Mouse (Mus musculus) kidney, embryonic 14.5 days (tissue): ENCODE measurements around the gene Ddx11. TPM values are rescaled to one million over a fixed set of nuclear protein-coding genes. Genes with fewer than 3 reads are reported as not detected.
"Not testable (repeated sequence)": the region's sequence is repeated elsewhere in the genome, so short reads cannot be mapped to it uniquely, and the experiment has no call there.

Experiments
- ATAC-seq: fragments of 200-750 bp; cut with Nextera tagmentation; 2 replicates; pipeline ENCODE4 v1.8.0; 2017; ENCODE audit warnings: moderate number of reproducible peaks, mild to moderate bottlenecking, moderate TSS enrichment, moderate library complexity; ENCODE audit not compliant: low FRiP score, low TSS enrichment
- H3K27ac ChIP-seq: fragments of 300-500 bp; sonication (generic); 2 replicates; pipeline ENCODE4 v1.5.1; 2014; ENCODE audit warnings: low read depth, mild to moderate bottlenecking, low read length, moderate library complexity, mixed read lengths
- H3K27me3 ChIP-seq: fragments of 300-500 bp; sonication (generic); 2 replicates; pipeline ENCODE4 v1.6.1; 2014; ENCODE audit warnings: mild to moderate bottlenecking, low read length; ENCODE audit not compliant: control insufficient read depth, insufficient read depth
- H3K36me3 ChIP-seq: fragments of 300-500 bp; sonication (generic); 2 replicates; pipeline ENCODE4 v1.6.1; 2014; ENCODE audit warnings: low read length, mixed read lengths; ENCODE audit not compliant: control insufficient read depth, insufficient read depth
- H3K4me1 ChIP-seq: fragments of 300-500 bp; sonication (generic); 2 replicates; pipeline ENCODE4 v1.6.1; 2014; ENCODE audit warnings: low read length, mixed read lengths; ENCODE audit not compliant: control insufficient read depth, insufficient read depth
- H3K4me2 ChIP-seq: fragments of 300-500 bp; sonication (generic); replicated peaks from 2 replicates; pipeline ENCODE4 v1.6.1; 2014; ENCODE audit warnings: low read depth, mild to moderate bottlenecking, low read length
- H3K4me3 ChIP-seq: fragments of 300-500 bp; sonication (generic); 2 replicates; pipeline ENCODE4 v1.5.1; 2014; ENCODE audit warnings: mild to moderate bottlenecking, low read length
- H3K9ac ChIP-seq: fragments of 300-500 bp; sonication (generic); 2 replicates; pipeline ENCODE4 v1.6.1; 2014; ENCODE audit warnings: low read depth, mild to moderate bottlenecking, low read length, moderate library complexity
- H3K9me3 ChIP-seq: fragments of 300-500 bp; sonication (generic); 2 replicates; pipeline ENCODE4 v1.6.1; 2016; ENCODE audit warnings: low read length; ENCODE audit not compliant: control insufficient read depth
- WGBS: fragments of 180-500 bp; shearing (Covaris S2); extraction: QIAGEN DNeasy Blood & Tissue Kit; methylation state at CpG from one replicate; pipeline ENCODE4 v1.1.7; 2014; 5-methylcytosine and 5-hydroxymethylcytosine counted together
- polyA plus RNA-seq: library from polyadenylated mRNA; unstranded; fragments of >200 nt; fragmentation: Nextera tagmentation; extraction: Ambion mirVana; gene quantifications from 2 replicates; pipeline ENCODE4 v1.2.1, GENCODE M21; 2014

Ddx11 gene
- polyA plus RNA-seq, 1 experiment from 2014 or later = 26.3 TPM

DNA sequence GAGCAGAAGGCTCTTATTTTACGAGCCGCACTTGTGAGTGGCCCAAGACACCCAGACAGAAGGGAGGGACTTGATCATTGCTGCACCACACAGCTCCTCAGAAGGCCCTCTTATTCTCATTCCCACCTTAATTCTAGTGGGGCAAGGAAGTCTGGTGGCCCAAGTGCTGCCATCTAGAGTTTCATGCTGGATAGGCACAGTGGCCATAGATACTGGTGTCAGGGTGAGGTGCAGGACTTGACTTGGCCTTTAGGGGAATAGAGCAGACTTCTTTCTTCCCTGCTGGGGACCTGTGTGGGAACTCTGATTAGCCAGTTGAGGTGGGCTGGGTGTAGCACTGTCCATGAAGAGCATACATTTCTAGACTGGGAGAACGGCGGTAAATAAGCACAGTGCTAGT lies 7.9 kb downstream of the Ddx11 start:
- WGBS = 98% methylated on average over 4 of the region's 4 CpGs
- no peak overlapping the region for H3K4me3 ChIP-seq
- H3K4me2 ChIP-seq = no peak overlapping the region
- H3K27me3 ChIP-seq = no peaks in the 10 kb centered on the region
- H3K9me3 ChIP-seq = peaks cover 3% of the 10 kb centered on the region; the same call in 1 of the 2 replicates
- H3K4me1 ChIP-seq = no peaks in the 10 kb centered on the region
- H3K27ac ChIP-seq = no peak overlapping the region
- ATAC-seq = no peak
- peaks cover 74% of the 10 kb centered on the region for H3K36me3 ChIP-seq
- H3K9ac ChIP-seq = no peak overlapping the region

DNA sequence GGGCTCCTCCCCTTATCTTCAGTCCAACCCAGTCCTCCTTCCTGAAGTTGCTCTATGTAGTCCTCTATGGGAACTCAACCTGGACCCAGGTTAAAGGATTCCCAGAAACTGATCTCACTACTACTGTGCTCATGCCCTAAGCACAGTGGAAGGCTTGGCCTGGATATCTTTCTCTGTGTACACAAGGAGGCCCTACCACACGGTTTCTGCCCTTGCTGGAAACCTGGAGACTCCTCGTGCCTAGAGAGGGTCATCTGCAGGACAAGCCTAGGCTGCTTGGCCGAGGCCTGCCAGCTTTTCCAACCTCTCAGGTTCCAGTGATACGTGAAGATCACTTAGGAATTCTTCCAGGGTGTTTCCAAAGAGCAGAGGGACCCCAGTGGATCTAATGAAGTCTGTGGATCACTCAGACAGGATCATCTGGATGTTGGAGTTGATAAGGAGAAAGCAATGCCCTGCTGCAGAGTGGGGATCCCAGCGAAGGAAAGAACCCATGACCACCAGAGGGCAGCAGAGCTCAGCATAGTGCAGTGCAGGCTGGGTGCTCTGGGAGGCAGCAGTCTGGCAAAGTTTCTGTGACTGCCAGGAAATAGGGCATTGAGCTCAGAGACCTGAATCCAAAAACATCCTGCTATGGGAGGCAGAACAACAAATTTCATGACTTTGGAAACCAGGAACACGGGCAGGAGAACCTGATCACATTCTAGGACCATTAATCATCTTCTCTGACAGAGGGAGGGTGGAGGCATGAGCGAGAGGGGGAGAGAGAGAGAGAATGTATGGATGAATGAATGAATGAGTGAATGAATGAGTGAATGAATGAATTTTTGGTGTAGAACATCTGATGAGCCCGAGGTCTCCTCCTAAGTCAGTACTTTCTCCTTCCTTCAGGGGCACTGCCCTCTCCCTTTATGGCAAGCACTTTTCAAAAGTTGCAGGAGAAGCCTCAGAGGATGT lies 29.7 kb downstream of the Ddx11 start:
- H3K4me1 ChIP-seq, H3K9me3 ChIP-seq, H3K27me3 ChIP-seq, H3K4me2 ChIP-seq, H3K4me3 ChIP-seq, H3K27ac ChIP-seq, H3K9ac ChIP-seq: not testable (repeated sequence)
- WGBS = 69% methylated on average over 5 of the region's 8 CpGs
- ATAC-seq = peak; percentile 51
- peaks cover 44% of the 10 kb centered on the region for H3K36me3 ChIP-seq

DNA sequence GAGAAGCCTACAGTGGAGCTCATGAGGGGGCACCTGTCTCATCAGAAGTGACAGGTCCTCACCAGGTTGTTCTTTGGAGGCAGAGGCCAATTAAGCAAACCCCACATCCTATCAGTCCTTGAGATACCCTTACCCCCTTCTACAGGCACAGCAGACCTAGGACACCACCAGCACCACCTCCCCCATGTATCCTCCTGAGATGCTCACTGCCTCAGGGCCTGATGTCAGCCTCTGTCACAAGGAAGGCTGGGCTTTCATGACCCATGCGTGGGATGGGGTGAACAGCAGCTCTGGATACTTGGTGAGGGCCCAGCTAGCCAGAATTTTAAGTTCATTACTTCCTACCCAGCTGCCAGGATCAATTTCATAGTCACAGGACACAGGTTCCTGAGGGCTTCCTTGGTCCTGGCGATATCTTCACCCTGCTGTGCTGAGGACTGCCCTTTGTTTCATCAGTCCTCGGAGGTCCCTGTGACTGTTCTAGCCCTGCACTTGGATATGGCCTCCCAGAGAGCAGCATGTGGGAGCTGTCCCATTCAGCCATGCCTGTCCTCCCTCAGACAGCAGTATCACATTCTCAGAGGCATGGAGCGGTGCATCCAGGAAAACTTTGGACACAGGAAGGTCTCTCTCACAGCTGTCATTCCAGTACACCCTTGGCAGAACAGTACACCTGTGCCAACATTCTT lies 30.6 kb downstream of the Ddx11 start:
- not testable (repeated sequence) for H3K27ac ChIP-seq, H3K4me2 ChIP-seq, H3K9ac ChIP-seq, H3K4me3 ChIP-seq, H3K27me3 ChIP-seq, H3K9me3 ChIP-seq, H3K4me1 ChIP-seq
- WGBS = 49% methylated on average over 4 of the region's 4 CpGs
- H3K36me3 ChIP-seq = peaks cover 35% of the 10 kb centered on the region
- ATAC-seq = peak; percentile 74

DNA sequence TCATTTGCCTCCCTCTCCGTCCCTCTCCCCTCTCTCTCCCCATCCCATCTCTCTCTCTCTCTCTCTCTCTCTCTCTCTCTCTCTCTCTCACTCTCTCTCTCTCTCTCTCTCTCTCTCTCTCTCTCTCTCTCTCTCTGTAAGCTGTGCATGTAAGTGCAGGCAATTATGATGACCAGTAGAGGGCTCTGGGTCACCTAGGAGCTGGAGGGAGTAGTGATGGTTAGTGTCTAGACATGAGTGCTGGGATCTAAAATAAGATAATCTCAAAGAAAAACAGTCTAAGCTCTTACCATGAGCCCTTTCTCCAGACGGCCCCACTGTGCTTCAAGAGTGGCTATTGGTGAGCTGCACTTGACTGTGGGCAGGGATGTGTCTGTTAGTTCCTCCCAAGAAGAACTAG lies 31.6 kb downstream of the Ddx11 start:
- H3K9me3 ChIP-seq = no peaks in the 10 kb centered on the region
- no peaks in the 10 kb centered on the region for H3K4me1 ChIP-seq
- H3K27me3 ChIP-seq = no peaks in the 10 kb centered on the region
- H3K4me2 ChIP-seq = no peak overlapping the region
- WGBS = 83% methylated on average over 1 of the region's 2 CpGs
- H3K36me3 ChIP-seq = peaks cover 25% of the 10 kb centered on the region
- no peak overlapping the region for H3K27ac ChIP-seq
- no peak for ATAC-seq
- no peak overlapping the region for H3K9ac ChIP-seq
- H3K4me3 ChIP-seq = no peak overlapping the region

DNA sequence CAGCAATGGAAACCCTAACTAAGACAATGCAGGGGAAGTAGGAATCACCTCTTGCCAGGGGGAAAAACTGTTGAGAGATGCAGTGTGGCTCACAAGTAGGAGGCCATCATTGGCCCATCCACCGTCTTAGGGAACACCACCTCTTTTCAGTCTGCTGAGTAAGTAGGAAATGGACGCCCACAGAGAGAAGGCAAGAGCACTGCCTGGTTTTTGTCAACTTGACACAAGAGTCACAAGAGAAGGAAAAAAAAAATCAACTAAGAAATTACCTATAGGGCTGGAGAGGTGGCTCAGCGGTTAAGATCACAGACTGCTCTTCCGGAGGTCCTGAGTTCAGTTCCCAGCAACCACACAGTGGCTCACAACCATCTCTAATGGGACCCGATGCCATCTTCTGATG lies 35.0 kb downstream of the Ddx11 start:
- Histone ChIP-seq H3K27ac (no peak overlapping the region), H3K4me2 (no peak overlapping the region), H3K36me3 (no peaks in the 10 kb centered on the region), H3K27me3 (no peaks in the 10 kb centered on the region), H3K9me3 (peaks cover 9% of the 10 kb centered on the region; the same call in 1 of the 2 replicates), H3K4me1 (no peaks in the 10 kb centered on the region), H3K4me3 (no peak overlapping the region), H3K9ac (no peak overlapping the region)
- 90% methylated on average over 5 of the region's 5 CpGs for whole genome bisulfite sequencing
- no peak for ATAC-seq

DNA sequence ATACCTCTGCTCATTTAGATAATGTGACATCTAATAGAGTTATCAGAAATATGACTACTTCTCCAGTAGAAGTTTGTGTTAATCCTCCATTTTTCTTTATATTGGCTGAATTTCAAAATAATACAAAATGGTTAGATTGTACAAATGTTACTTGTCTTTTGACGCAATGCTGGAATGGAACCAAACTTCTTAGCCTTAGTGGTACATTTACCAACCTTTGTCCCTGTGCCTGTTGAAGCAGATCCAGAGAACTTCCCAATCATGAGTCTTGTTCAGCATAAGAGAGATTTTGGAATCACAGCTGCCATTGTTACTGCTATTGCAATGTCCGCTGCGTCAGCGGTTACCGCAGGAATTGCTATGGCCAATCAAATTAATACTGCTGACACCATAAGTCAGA lies 43.8 kb downstream of the Ddx11 start:
- 97% methylated on average over 5 of the region's 5 CpGs for WGBS
- not testable (repeated sequence) for H3K4me3 ChIP-seq, H3K9ac ChIP-seq, H3K4me2 ChIP-seq, H3K27ac ChIP-seq, H3K4me1 ChIP-seq, H3K9me3 ChIP-seq, H3K36me3 ChIP-seq, H3K27me3 ChIP-seq, ATAC-seq

DNA sequence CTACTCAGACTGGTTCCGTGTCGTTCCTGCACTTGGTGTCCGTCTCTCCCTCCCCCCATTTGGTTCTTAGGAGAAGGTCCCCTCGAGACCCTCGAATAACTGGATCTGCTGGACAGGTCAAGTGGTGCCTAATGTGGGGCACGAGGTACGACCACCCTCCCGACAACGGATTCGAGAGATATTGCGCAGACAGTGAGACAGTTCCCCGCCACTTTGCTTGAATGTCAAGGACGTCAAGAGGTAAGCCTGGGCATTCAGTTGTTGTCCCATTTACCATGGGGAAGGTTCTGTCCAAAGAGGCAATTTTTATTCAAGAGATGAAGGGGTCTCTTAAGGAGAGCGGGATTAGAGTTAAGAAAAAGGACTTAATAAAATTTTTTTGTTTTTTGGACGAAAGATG lies 47.7 kb downstream of the Ddx11 start:
- not testable (repeated sequence) for ATAC-seq, H3K9me3 ChIP-seq, H3K4me3 ChIP-seq, H3K4me1 ChIP-seq, H3K9ac ChIP-seq, H3K27me3 ChIP-seq, H3K4me2 ChIP-seq, H3K36me3 ChIP-seq, H3K27ac ChIP-seq
- WGBS = 96% methylated on average over 15 of the region's 15 CpGs

DNA sequence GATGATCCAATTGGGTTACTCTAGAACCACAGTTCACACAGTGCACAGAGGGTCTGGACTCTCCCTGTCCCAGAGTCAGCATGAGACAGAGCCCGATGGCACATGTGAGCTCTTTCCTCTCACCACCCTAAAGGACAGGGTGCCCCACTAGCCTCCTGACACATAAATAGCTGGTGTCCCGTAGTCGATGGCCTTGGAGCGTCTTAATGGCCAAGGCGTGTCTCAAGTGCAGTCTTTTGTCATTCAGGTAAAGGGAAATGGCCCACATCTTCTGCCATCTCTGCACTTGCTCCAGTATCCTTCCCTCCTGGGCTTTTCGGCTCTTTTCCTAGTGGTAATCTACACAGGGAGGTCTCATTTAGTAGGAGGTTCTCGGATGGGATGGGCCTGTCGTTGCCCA lies 67.3 kb downstream of the Ddx11 start:
- H3K27ac ChIP-seq = no peak overlapping the region
- no peak overlapping the region for H3K4me3 ChIP-seq
- H3K9me3 ChIP-seq = no peaks in the 10 kb centered on the region
- no peaks in the 10 kb centered on the region for H3K27me3 ChIP-seq
- WGBS = 88% methylated on average over 8 of the region's 8 CpGs
- no peak for ATAC-seq
- H3K36me3 ChIP-seq = no peaks in the 10 kb centered on the region
- no peaks in the 10 kb centered on the region for H3K4me1 ChIP-seq
- no peak overlapping the region for H3K4me2 ChIP-seq
- H3K9ac ChIP-seq = no peak overlapping the region

DNA sequence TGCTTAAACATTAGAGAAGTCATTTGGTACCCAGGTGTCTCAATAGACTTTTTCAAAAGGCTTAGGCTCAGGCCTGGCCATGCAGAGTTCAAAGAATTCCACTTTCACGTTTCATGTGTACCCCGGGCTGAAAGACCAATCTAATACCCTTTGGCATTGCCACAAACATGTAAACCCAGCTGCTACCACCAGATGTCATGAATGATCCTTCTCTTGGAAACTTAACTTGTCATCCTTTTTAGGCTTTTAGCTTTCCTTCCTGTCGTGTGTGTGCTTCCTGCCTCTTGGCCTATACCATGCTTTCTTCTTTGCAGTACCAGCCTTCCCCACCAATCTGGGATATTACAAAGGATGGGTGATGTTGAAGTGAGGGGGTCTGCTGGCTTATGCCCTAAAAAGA lies 73.7 kb downstream of the Ddx11 start:
- Histone ChIP-seq H3K27me3 (no peaks in the 10 kb centered on the region), H3K27ac (no peak overlapping the region), H3K36me3 (no peaks in the 10 kb centered on the region), H3K9me3 (no peaks in the 10 kb centered on the region), H3K4me2 (no peak overlapping the region), H3K4me1 (no peaks in the 10 kb centered on the region), H3K9ac (no peak overlapping the region), H3K4me3 (no peak overlapping the region)
- WGBS = 49% methylated on average over 3 of the region's 3 CpGs
- ATAC-seq = no peak
